12 mouse cellular contexts compared by ENCODE assay signal in genomic region chr8:104103462-104103861, GRCm38 (mm10). TPM values are rescaled to one million over a fixed set of nuclear protein-coding genes. Genes with fewer than 3 reads are reported as not detected.
DNase-seq lines count a peak whose midpoint lies in the region; ATAC-seq and TF ChIP-seq lines count a peak whose summit lies in the region.
"Had no signal": no experiment of that assay in that cellular context is flagged by ENCODE, and none has a peak within 500 bp of the region (broad histone marks: within the 10 kb centered on the region; RNA-seq: fewer than 3 reads in every experiment).

No protein-coding gene starts in this region.

- no peaks in the 10 kb centered on the region for H3K27me3 ChIP-seq in hindbrain, postnatal 0 days (ENCODE audit: insufficient read depth, low read length)
- H3K27me3 ChIP-seq in hindbrain, embryonic 16.5 days (replicated peaks; ENCODE audit: control insufficient read depth, insufficient read depth, low read length) = no peaks in the 10 kb centered on the region
- H3K27me3 ChIP-seq in heart, embryonic 14.5 days (ENCODE audit: control insufficient read depth, insufficient read depth, low read length) = no peaks in the 10 kb centered on the region
- no peaks in the 10 kb centered on the region for H3K27me3 ChIP-seq in limb, embryonic 14.5 days (ENCODE audit: control insufficient read depth, insufficient read depth, low read length)
- no peaks in the 10 kb centered on the region for H3K27me3 ChIP-seq in cerebellum, adult 2 months (ENCODE audit: control insufficient read depth, insufficient read depth, low read length)
- H3K27me3 ChIP-seq: CH12.LX; liver, embryonic 15.5 days had no signal

- DNase-seq in hindbrain, postnatal 0 days (ENCODE audit: low spot score) = no peak
- no peak for DNase-seq in limb, embryonic 14.5 days (ENCODE audit: low spot score)
- no peak for DNase-seq in cerebellum, adult 2 months
- DNase-seq in gastrocnemius, postnatal 4 days (ENCODE audit: low spot score in 2 of 2) = no peak
- DNase-seq in layer of hippocampus, postnatal 25 days (ENCODE audit: extremely low spot score in 1 of 2, low spot score in 1 of 2) = no peak
- DNase-seq: thymus, postnatal 14 days had no signal

- no peak overlapping the region for H3K9ac ChIP-seq in hindbrain, postnatal 0 days (replicated peaks; ENCODE audit: low read length)
- no peak overlapping the region for H3K9ac ChIP-seq in hindbrain, embryonic 16.5 days (ENCODE audit: low read depth, low read length)
- peak overlapping the region; percentile 78 for H3K9ac ChIP-seq in heart, embryonic 14.5 days (ENCODE audit: low read length)
- H3K9ac ChIP-seq in limb, embryonic 14.5 days (ENCODE audit: low read depth, low read length, severe bottlenecking) = no peak overlapping the region
- H3K9ac ChIP-seq: liver, embryonic 15.5 days had no signal

- H3K27ac ChIP-seq in hindbrain, postnatal 0 days = no peak overlapping the region
- no peak overlapping the region for H3K27ac ChIP-seq in hindbrain, embryonic 16.5 days (ENCODE audit: low read depth, low read length)
- H3K27ac ChIP-seq in heart, embryonic 14.5 days (replicated peaks in 1 of 2; ENCODE audit: control insufficient read depth in 1 of 2, insufficient read depth in 1 of 2, low read depth in 2 of 2, low read length in 2 of 2) = peak overlapping the region; percentile 51 to 82; a peak in 3 of 4 replicates
- H3K27ac ChIP-seq in limb, embryonic 14.5 days (replicated peaks; ENCODE audit: low read depth, low read length) = 0 out of 2 replicates have a peak overlapping the region, but pooled peaks have one; percentile 39
- no peak overlapping the region for H3K27ac ChIP-seq in cerebellum, adult 2 months (ENCODE audit: insufficient read depth, low read length)
- H3K27ac ChIP-seq: liver, embryonic 15.5 days had no signal

- H3K36me3 ChIP-seq in hindbrain, postnatal 0 days (ENCODE audit: insufficient read depth, low read length) = no peaks in the 10 kb centered on the region
- H3K36me3 ChIP-seq in hindbrain, embryonic 16.5 days (ENCODE audit: control insufficient read depth, insufficient read depth, low read length) = no peaks in the 10 kb centered on the region
- no peaks in the 10 kb centered on the region for H3K36me3 ChIP-seq in heart, embryonic 14.5 days (ENCODE audit: control insufficient read depth, insufficient read depth, low read length)
- H3K36me3 ChIP-seq in limb, embryonic 14.5 days (ENCODE audit: control insufficient read depth, insufficient read depth, low read length) = no peaks in the 10 kb centered on the region
- H3K36me3 ChIP-seq: liver, embryonic 15.5 days had no signal

- no peak for ATAC-seq in hindbrain, postnatal 0 days
- no peak for ATAC-seq in hindbrain, embryonic 16.5 days
- 0 out of 2 replicates have a peak, but pooled peaks have one; percentile 15 for ATAC-seq in common myeloid progenitor, adult 5-6 weeks (replicated peaks; ENCODE audit: low read depth, poor library complexity, severe bottlenecking)
- ATAC-seq in heart, embryonic 14.5 days (ENCODE audit: insufficient number of reproducible peaks, insufficient read depth, low FRiP score, low read depth) = no peak
- ATAC-seq in limb, embryonic 14.5 days (ENCODE audit: low FRiP score, low read depth) = no peak

- TF ChIP-seq POLR2A in limb, embryonic 14.5 days (IDR thresholded peaks at IDR 0.05; ENCODE audit: borderline replicate concordance, extremely low read depth, insufficient read depth, insufficient read length) = no peak
- TF ChIP-seq POLR2A in cerebellum, adult 2 months (IDR thresholded peaks at IDR 0.05; ENCODE audit: borderline replicate concordance, insufficient read depth, low read length) = no peak

- H3K4me3 ChIP-seq in hindbrain, postnatal 0 days (ENCODE audit: low read length) = no peak overlapping the region
- H3K4me3 ChIP-seq in hindbrain, embryonic 16.5 days (ENCODE audit: low read length) = no peak overlapping the region
- H3K4me3 ChIP-seq in heart, embryonic 14.5 days (ENCODE audit: control insufficient read depth in 1 of 2, insufficient read depth in 1 of 2, low read depth in 1 of 2, low read length in 2 of 2) = peak overlapping the region; percentile 42 to 45
- no peak overlapping the region; the same call in 1 of the 2 replicates for H3K4me3 ChIP-seq in limb, embryonic 14.5 days (replicated peaks; ENCODE audit: low read length)
- no peak overlapping the region for H3K4me3 ChIP-seq in cerebellum, adult 2 months (replicated peaks; ENCODE audit: insufficient read depth, low read depth, low read length)
- H3K4me3 ChIP-seq: erythroblast, embryonic 14.5 days; liver, embryonic 15.5 days had no signal

- H3K4me1 ChIP-seq in hindbrain, postnatal 0 days (ENCODE audit: insufficient read depth, low read length) = peaks cover 2% of the 10 kb centered on the region; the same call in 1 of the 2 replicates
- peaks cover 3% of the 10 kb centered on the region; the same call in 1 of the 2 replicates for H3K4me1 ChIP-seq in hindbrain, embryonic 16.5 days (ENCODE audit: control insufficient read depth, insufficient read depth, low read depth, low read length)
- peaks cover 13 to 26% of the 10 kb centered on the region in 2 experiments for H3K4me1 ChIP-seq in heart, embryonic 14.5 days (ENCODE audit: control insufficient read depth in 2 of 2, insufficient read depth in 2 of 2, low read length in 2 of 2)
- no peaks in the 10 kb centered on the region for H3K4me1 ChIP-seq in limb, embryonic 14.5 days (ENCODE audit: control insufficient read depth, insufficient read depth, low read length)
- H3K4me1 ChIP-seq in cerebellum, adult 2 months (ENCODE audit: control insufficient read depth, insufficient read depth, low read length) = 0 out of 2 replicates have a peak, but pooled peaks cover 2% of the 10 kb centered on the region

- H3K9me3 ChIP-seq in hindbrain, postnatal 0 days (ENCODE audit: low read length) = no peaks in the 10 kb centered on the region
- no peaks in the 10 kb centered on the region for H3K9me3 ChIP-seq in hindbrain, embryonic 16.5 days (ENCODE audit: control insufficient read depth, low read length)
- no peaks in the 10 kb centered on the region for H3K9me3 ChIP-seq in heart, embryonic 14.5 days (ENCODE audit: control insufficient read depth, low read length)
- H3K9me3 ChIP-seq in limb, embryonic 14.5 days (ENCODE audit: control insufficient read depth, low read length) = no peaks in the 10 kb centered on the region
- H3K9me3 ChIP-seq: liver, embryonic 15.5 days had no signal

- no peak for TF ChIP-seq CTCF in hindbrain, postnatal 0 days (IDR thresholded peaks at IDR 0.05; ENCODE audit: low read depth)
- no peak for TF ChIP-seq CTCF in cerebellum, adult 2 months (IDR thresholded peaks at IDR 0.05; ENCODE audit: borderline replicate concordance, insufficient read depth, low read depth, low read length)

- H3K4me2 ChIP-seq in hindbrain, postnatal 0 days (ENCODE audit: low read depth, low read length) = peak overlapping the region; percentile 16
- no peak overlapping the region for H3K4me2 ChIP-seq in hindbrain, embryonic 16.5 days (ENCODE audit: low read length)
- H3K4me2 ChIP-seq in heart, embryonic 14.5 days (ENCODE audit: low read length) = peak overlapping the region; percentile 53
- H3K4me2 ChIP-seq in limb, embryonic 14.5 days (replicated peaks; ENCODE audit: low read depth, low read length, severe bottlenecking) = no peak overlapping the region
- H3K4me2 ChIP-seq: liver, embryonic 15.5 days had no signal

- 67% methylated on average over 7 of the region's 7 CpGs for WGBS in hindbrain, postnatal 0 days
- 78% methylated on average over 7 of the region's 7 CpGs for WGBS in hindbrain, embryonic 16.5 days
- 42% methylated on average over 7 of the region's 7 CpGs for WGBS in heart, embryonic 14.5 days
- 68% methylated on average over 7 of the region's 7 CpGs for WGBS in limb, embryonic 14.5 days
- 72% methylated on average over 7 of the region's 7 CpGs for WGBS in cerebellum, adult 2 months

RNA-seq across cellular contexts. Expression of gene Cdh5, which starts 2.0 kb away (rescaled TPM):
- 18.3 and 19.7 TPM in 2 replicates for total RNA-seq in hindbrain, postnatal 0 days (2014; rRNA removed)
- polyA plus RNA-seq in hindbrain, postnatal 0 days (2015; fragmentation: Nextera tagmentation; extraction: Ambion mirVana) = 8.4 and 8.9 TPM in 2 replicates
- 11.2 and 15.0 TPM in 2 replicates for polyA plus RNA-seq in hindbrain, embryonic 16.5 days (2015; fragmentation: Nextera tagmentation; extraction: Ambion mirVana)
- not detected in 2 replicates for total RNA-seq in common myeloid progenitor, adult 5-6 weeks (2017)
- polyA plus RNA-seq in heart, embryonic 14.5 days (2014; fragmentation: Nextera tagmentation; extraction: Ambion mirVana) = 54.6 and 61.5 TPM in 2 replicates
- 58.0 and 62.1 TPM in 2 replicates for polyA plus RNA-seq in limb, embryonic 14.5 days (2012; rRNA removed)
- 34.1 and 34.6 TPM in 2 replicates for polyA plus RNA-seq in limb, embryonic 14.5 days (2014; fragmentation: Nextera tagmentation; extraction: Ambion mirVana)
- 9.9 and 10.3 TPM in 2 replicates for polyA plus RNA-seq in cerebellum, adult 2 months (2012; rRNA removed)
- 100 to 1,000 TPM; 163 to 174 TPM for total RNA-seq in gastrocnemius, postnatal 4 days (2021)
- total RNA-seq in layer of hippocampus, postnatal 25 days (2021) = 10 to 100 TPM in 1 of 2 experiments, 1 to 10 TPM in 1; 8.5 to 10.3 TPM

Comparison
In these comparisons a context has a peak if more than half of its experiments do, and no peak if none do; other contexts are left out.
1. H3K4me2 ChIP-seq: peak in hindbrain, postnatal 0 days (single experiment) and heart, embryonic 14.5 days (single experiment); none in hindbrain, embryonic 16.5 days (single experiment) and limb, embryonic 14.5 days (single experiment).
2. H3K27ac ChIP-seq: peak in heart, embryonic 14.5 days (2 of 2) and limb, embryonic 14.5 days (single experiment); none in hindbrain, postnatal 0 days (single experiment), hindbrain, embryonic 16.5 days (single experiment) and cerebellum, adult 2 months (single experiment).
3. H3K4me3 ChIP-seq: peak in heart, embryonic 14.5 days (2 of 2); none in hindbrain, postnatal 0 days (single experiment), hindbrain, embryonic 16.5 days (single experiment), limb, embryonic 14.5 days (single experiment) and cerebellum, adult 2 months (single experiment).